Comparison of ENCODE assay signal across 9 mouse cellular contexts in genomic region chr9:9673277-9674049, GRCm38 (mm10).
DNase-seq lines count a peak whose midpoint lies in the region; ATAC-seq and TF ChIP-seq lines count a peak whose summit lies in the region.
"Had no signal": no experiment of that assay in that cellular context is flagged by ENCODE, and none has a peak within 500 bp of the region (broad histone marks: within the 10 kb centered on the region; RNA-seq: fewer than 3 reads in every experiment).

No protein-coding gene starts in this region.

- peak; percentile 70 for ATAC-seq in forebrain, postnatal 0 days
- ATAC-seq in hindbrain, postnatal 0 days: peak; percentile 55; the same call in 1 of the 2 replicates
- ATAC-seq in lung, postnatal 0 days: no peak

- intact Hi-C loops in gastrocnemius, postnatal 14 days (cut with DNase I; ENCODE audit: low total_unique reads): no loop called here
- intact Hi-C loops in gastrocnemius, postnatal 36 days (cut with DNase I): no loop called here

- DNase-seq in gastrocnemius, postnatal 14 days: peak; percentile 3
- no peak for DNase-seq in gastrocnemius, postnatal 36 days
- peak; percentile 55 for DNase-seq in R1 (ENCODE audit: low read depth, low spot score)
- peak; percentile 24 for DNase-seq in forebrain, postnatal 0 days
- DNase-seq in hindbrain, postnatal 0 days (ENCODE audit: low spot score): peak; percentile 29
- DNase-seq in right cerebral cortex, postnatal 14 days: no peak
- no peak for DNase-seq in lung, postnatal 0 days (ENCODE audit: low spot score)
- DNase-seq in spleen, postnatal 10 days (ENCODE audit: low spot score in 2 of 2): no peak

- 7% methylated on average over 13 of the region's 13 CpGs for WGBS in forebrain, postnatal 0 days
- WGBS in hindbrain, postnatal 0 days: 8% methylated on average over 13 of the region's 13 CpGs
- WGBS in lung, postnatal 0 days: 3% methylated on average over 13 of the region's 13 CpGs

- TF ChIP-seq EP300 in lung, postnatal 0 days (IDR thresholded peaks at IDR 0.05): no peak

- H3K36me3 ChIP-seq in forebrain, postnatal 0 days (ENCODE audit: insufficient read depth): no peaks in the 10 kb centered on the region
- no peaks in the 10 kb centered on the region for H3K36me3 ChIP-seq in hindbrain, postnatal 0 days (ENCODE audit: insufficient read depth, low read length)
- H3K36me3 ChIP-seq in lung, postnatal 0 days (ENCODE audit: insufficient read depth, low read length): no peaks in the 10 kb centered on the region

- no peak overlapping the region for H3K4me3 ChIP-seq in forebrain, postnatal 0 days (ENCODE audit: low read depth, low read length)
- H3K4me3 ChIP-seq in hindbrain, postnatal 0 days (ENCODE audit: low read length): no peak overlapping the region
- no peak overlapping the region for H3K4me3 ChIP-seq in lung, postnatal 0 days (ENCODE audit: low read depth, low read length)
- H3K4me3 ChIP-seq: myocyte had no signal

- H3K4me2 ChIP-seq in forebrain, postnatal 0 days (ENCODE audit: low read depth): no peak overlapping the region
- H3K4me2 ChIP-seq in hindbrain, postnatal 0 days (ENCODE audit: low read depth, low read length): 0 out of 2 replicates have a peak overlapping the region, but pooled peaks have one; percentile 17
- H3K4me2 ChIP-seq in lung, postnatal 0 days (replicated peaks; ENCODE audit: low read depth, low read length): no peak overlapping the region

- no peak overlapping the region for H3K27ac ChIP-seq in forebrain, postnatal 0 days (ENCODE audit: low read depth, low read length)
- no peak overlapping the region for H3K27ac ChIP-seq in hindbrain, postnatal 0 days
- no peak overlapping the region for H3K27ac ChIP-seq in lung, postnatal 0 days (ENCODE audit: low read length)

- TF ChIP-seq CTCF in forebrain, postnatal 0 days (IDR thresholded peaks at IDR 0.05; ENCODE audit: low read depth): no peak
- TF ChIP-seq CTCF in hindbrain, postnatal 0 days (IDR thresholded peaks at IDR 0.05; ENCODE audit: low read depth): no peak
- no peak for TF ChIP-seq CTCF in lung, postnatal 0 days (IDR thresholded peaks at IDR 0.05)

- H3K9me3 ChIP-seq in forebrain, postnatal 0 days (ENCODE audit: low read length): no peaks in the 10 kb centered on the region
- H3K9me3 ChIP-seq in hindbrain, postnatal 0 days (ENCODE audit: low read length): no peaks in the 10 kb centered on the region
- H3K9me3 ChIP-seq in lung, postnatal 0 days (ENCODE audit: low read length): no peaks in the 10 kb centered on the region

- H3K4me1 ChIP-seq in forebrain, postnatal 0 days (ENCODE audit: insufficient read depth): no peaks in the 10 kb centered on the region
- H3K4me1 ChIP-seq in hindbrain, postnatal 0 days (ENCODE audit: insufficient read depth, low read length): no peaks in the 10 kb centered on the region
- no peaks in the 10 kb centered on the region for H3K4me1 ChIP-seq in lung, postnatal 0 days (ENCODE audit: insufficient read depth, low read depth, low read length)

- H3K27me3 ChIP-seq in forebrain, postnatal 0 days (ENCODE audit: insufficient read depth, low read length): no peaks in the 10 kb centered on the region
- H3K27me3 ChIP-seq in hindbrain, postnatal 0 days (ENCODE audit: insufficient read depth, low read length): no peaks in the 10 kb centered on the region
- H3K27me3 ChIP-seq in lung, postnatal 0 days (replicated peaks; ENCODE audit: insufficient read depth, low read length): no peaks in the 10 kb centered on the region

- H3K9ac ChIP-seq in forebrain, postnatal 0 days: no peak overlapping the region
- H3K9ac ChIP-seq in hindbrain, postnatal 0 days (replicated peaks; ENCODE audit: low read length): no peak overlapping the region
- H3K9ac ChIP-seq in lung, postnatal 0 days (replicated peaks; ENCODE audit: low read depth): no peak overlapping the region

Comparison
In these comparisons a context has a peak if more than half of its experiments do, and no peak if none do; other contexts are left out.
1. DNase-seq: peak in gastrocnemius, postnatal 14 days (single experiment), R1 (single experiment), forebrain, postnatal 0 days (single experiment) and hindbrain, postnatal 0 days (single experiment); none in gastrocnemius, postnatal 36 days (0 of 2), right cerebral cortex, postnatal 14 days (single experiment), lung, postnatal 0 days (single experiment) and spleen, postnatal 10 days (0 of 2).